18 mouse cellular contexts compared by ENCODE assay signal in the genomic region with DNA sequence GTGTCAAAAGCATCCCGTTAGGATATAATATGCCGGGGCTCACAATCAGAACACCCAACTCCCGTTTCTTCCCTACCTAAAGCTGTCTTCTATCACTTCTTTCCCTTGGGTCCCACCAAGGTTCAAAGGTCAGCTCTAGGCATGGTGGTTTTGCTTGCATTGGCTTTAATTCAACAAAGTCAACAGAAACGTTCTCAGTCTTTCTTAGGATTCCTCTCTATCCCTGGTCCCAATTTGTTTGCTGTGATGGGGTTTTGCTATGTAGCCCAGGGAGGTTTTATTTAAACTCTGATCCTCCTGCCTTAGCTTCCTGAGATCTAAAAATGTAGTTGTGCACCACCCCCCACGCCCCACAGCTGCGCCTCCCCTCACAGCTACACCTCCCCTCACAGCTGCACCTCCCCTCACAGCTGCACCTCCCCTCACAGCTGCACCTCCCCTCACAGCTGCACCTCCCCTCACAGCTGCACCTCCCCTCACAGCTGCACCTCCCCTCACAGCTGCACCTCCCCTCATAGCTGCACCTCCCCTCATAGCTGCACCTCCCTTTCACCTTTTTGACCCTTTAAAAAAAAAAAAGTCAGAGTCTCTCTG.
DNase-seq lines count a peak whose midpoint lies in the region; ATAC-seq and TF ChIP-seq lines count a peak whose summit lies in the region.
"Had no signal": no experiment of that assay in that cellular context is flagged by ENCODE, and none has a peak within 500 bp of the region (broad histone marks: within the 10 kb centered on the region; RNA-seq: fewer than 3 reads in every experiment).

No protein-coding gene starts in this region.

- in situ Hi-C loops in CH12.LX (cut with MboI; ENCODE audit: low pct_ligation_motif_present, low pct_unique_long_range_greater_than_20kb, low sequenced_read_pairs) = no loop called here

- TF ChIP-seq RAD21 in CH12.LX (IDR thresholded peaks at IDR 0.05; ENCODE audit: low read depth, low read length) = no peak

- no peaks in the 10 kb centered on the region for H3K27me3 ChIP-seq in CH12.LX (replicated peaks)
- no peaks in the 10 kb centered on the region for H3K27me3 ChIP-seq in liver, postnatal 0 days (ENCODE audit: insufficient read depth, low read length)
- H3K27me3 ChIP-seq: hindbrain, embryonic 15.5 days had no signal

- no peaks in the 10 kb centered on the region for H3K4me1 ChIP-seq in CH12.LX (ENCODE audit: control insufficient read depth in 1 of 2, insufficient read depth in 2 of 2)
- peaks cover 5% of the 10 kb centered on the region for H3K4me1 ChIP-seq in liver, postnatal 0 days (ENCODE audit: insufficient read depth)
- H3K4me1 ChIP-seq: hindbrain, embryonic 15.5 days had no signal

- TF ChIP-seq EP300 in CH12.LX (IDR thresholded peaks at IDR 0.05; ENCODE audit: low read length) = no peak
- TF ChIP-seq EP300 in liver, postnatal 0 days (IDR thresholded peaks at IDR 0.05; ENCODE audit: low read depth) = no peak

- dilution Hi-C loops in CH12.LX (cut with MboI; ENCODE audit: extremely low pct_ligation_motif_present, extremely low pct_unique_long_range_greater_than_20kb, low sequenced_read_pairs) = no loop called here

- WGBS in liver, postnatal 0 days (ENCODE audit: insufficient replicate concordance) = 29% methylated on average over 6 of the region's 6 CpGs

- no peaks in the 10 kb centered on the region for H3K79me2 ChIP-seq in CH12.LX (replicated peaks; ENCODE audit: control insufficient read depth, extremely low read depth, insufficient read depth, poor library complexity, severe bottlenecking)

- TF ChIP-seq POLR2A in CH12.LX (IDR thresholded peaks at IDR 0.05; ENCODE audit: low read depth, low read length) = no peak

- DNase-seq in kidney, adult 9 months = peak; percentile 9
- no peak for DNase-seq in kidney, postnatal 36 days
- DNase-seq in CH12.LX (ENCODE audit: extremely low read depth) = no peak
- DNase-seq in ES-CJ7 (ENCODE audit: low read depth, low spot score) = peak; percentile 57
- DNase-seq in liver, postnatal 0 days = no peak
- DNase-seq in left cerebral cortex, postnatal 14 days (ENCODE audit: low spot score in 2 of 2) = no peak
- DNase-seq: adrenal gland, adult 2 months; cerebellum, adult 18-20 months; cerebellum, postnatal 25 days; embryo, embryonic 11 days; kidney, postnatal 25 days; layer of hippocampus, postnatal 36 days had no signal

- no peak for TF ChIP-seq CTCF in CH12.LX (conservative IDR thresholded peaks at IDR 0.05 in 1 of 2, IDR thresholded peaks at IDR 0.05 in 1 of 2; ENCODE audit: low read depth in 2 of 2, low read length in 2 of 2)
- TF ChIP-seq CTCF in liver, postnatal 0 days (IDR thresholded peaks at IDR 0.05; ENCODE audit: low read depth) = no peak

- peak; percentile 50; the same call in 1 of the 2 replicates for ATAC-seq in liver, postnatal 0 days
- no peak for ATAC-seq in megakaryocyte, adult 5-6 weeks (ENCODE audit: poor library complexity, severe bottlenecking)
- ATAC-seq: forebrain, embryonic 14.5 days had no signal

- H3K9ac ChIP-seq in CH12.LX (ENCODE audit: insufficient read depth, low read depth) = no peak overlapping the region
- H3K9ac ChIP-seq in liver, postnatal 0 days (replicated peaks) = no peak overlapping the region
- H3K9ac ChIP-seq: hindbrain, embryonic 15.5 days had no signal

- H3K27ac ChIP-seq in CH12.LX (ENCODE audit: insufficient read depth, low read depth) = no peak overlapping the region
- 0 out of 2 replicates have a peak overlapping the region, but pooled peaks have one; percentile 44 for H3K27ac ChIP-seq in liver, postnatal 0 days (ENCODE audit: low read depth)
- H3K27ac ChIP-seq: heart, embryonic 10.5 days; hindbrain, embryonic 15.5 days; macrophage; midbrain, embryonic 10.5 days had no signal

- H3K36me3 ChIP-seq in CH12.LX (replicated peaks in 1 of 2; ENCODE audit: control insufficient read depth in 1 of 2, insufficient read depth in 1 of 2, low read length in 1 of 2) = no peaks in the 10 kb centered on the region
- no peaks in the 10 kb centered on the region for H3K36me3 ChIP-seq in liver, postnatal 0 days (replicated peaks; ENCODE audit: insufficient read depth, low read length)
- H3K36me3 ChIP-seq: heart, embryonic 10.5 days; hindbrain, embryonic 15.5 days; midbrain, embryonic 10.5 days had no signal

- H3K4me3 ChIP-seq in CH12.LX (replicated peaks in 1 of 3; ENCODE audit: low read depth in 2 of 3, low read length in 2 of 3, poor library complexity in 1 of 3) = no peak overlapping the region
- no peak overlapping the region for H3K4me3 ChIP-seq in liver, postnatal 0 days (ENCODE audit: low read depth, low read length)
- H3K4me3 ChIP-seq: heart, embryonic 10.5 days; hindbrain, embryonic 15.5 days; midbrain, embryonic 10.5 days had no signal

- intact Hi-C loops in left cerebral cortex, postnatal 14 days (cut with DNase I) = no loop called here

- no peak overlapping the region for H3K4me2 ChIP-seq in CH12.LX (ENCODE audit: insufficient read depth, low read depth, poor library complexity, severe bottlenecking)
- H3K4me2 ChIP-seq in liver, postnatal 0 days (ENCODE audit: low read depth, low read length) = peak overlapping the region; percentile 7; the same call in 1 of the 2 replicates
- H3K4me2 ChIP-seq: hindbrain, embryonic 15.5 days had no signal

- no peaks in the 10 kb centered on the region for H3K9me3 ChIP-seq in CH12.LX (replicated peaks; ENCODE audit: low read length)
- no peaks in the 10 kb centered on the region for H3K9me3 ChIP-seq in liver, postnatal 0 days (ENCODE audit: low read length)
- H3K9me3 ChIP-seq: heart, embryonic 10.5 days; hindbrain, embryonic 15.5 days; midbrain, embryonic 10.5 days had no signal

TF ChIP-seq in CH12.LX, 34 proteins besides CTCF, POLR2A, EP300 and RAD21:
- TF ChIP-seq TCF12 (IDR thresholded peaks at IDR 0.05; ENCODE audit: low read depth, low read length) = peak; percentile 68
- no peak for TF ChIP-seq USF1 (IDR thresholded peaks at IDR 0.05; ENCODE audit: low read depth, low read length)

Comparison
In these comparisons a context has a peak if more than half of its experiments do, and no peak if none do; other contexts are left out.
1. DNase-seq: peak in kidney, adult 9 months (single experiment) and ES-CJ7 (single experiment); none in kidney, postnatal 36 days (0 of 2), CH12.LX (single experiment), liver, postnatal 0 days (single experiment) and left cerebral cortex, postnatal 14 days (0 of 2).